Mouse (Mus musculus): ENCODE measurements around the gene Zfp281.

GRCm38 (mm10) chr1:136654385-136654784 lies 29.7 kb downstream of the Zfp281 start:
- no peak for TF ChIP-seq CTCF (IDR thresholded peaks at IDR 0.05; ENCODE audit: low read depth, low read length)
- no peak for TF ChIP-seq POLR2A (IDR thresholded peaks at IDR 0.05; ENCODE audit: extremely low read depth, insufficient read depth, low read length)
